Mouse (Mus musculus) left cerebral cortex, postnatal 14 days (tissue): ENCODE measurements around the gene Vwa5b2. TPM values are rescaled to one million over a fixed set of nuclear protein-coding genes. Genes with fewer than 3 reads are reported as not detected.

ENCODE experiments used
- DNase-seq, 2 experiments: peaks; one replicate each; pipeline ENCODE4 v3.0.0; 2021 to 2022; ENCODE audit warnings: low spot score in 2 of 2, mixed read lengths in 1 of 2
- intact Hi-C: fragments of 180-260 bp; cut with DNase I; formaldehyde crosslinking; loops from one replicate; pipeline ENCODE4 v1.15.1; 2025
- long read RNA-seq, 2 experiments: library from polyadenylated mRNA; stranded (forward); transcript quantifications; one replicate each; pipeline ENCODE4 v2.0.0; 2021
- total RNA-seq, 2 experiments: library from RNA; stranded (reverse); gene quantifications; 2 replicates each; pipeline ENCODE4 v1.2.3; 2021

Vwa5b2 gene
- 10 to 100 TPM; 58.6 to 63.8 TPM for total RNA-seq
- long read RNA-seq, experiment 1, partial matches to known transcripts, result 10 of 23 reads
- long read RNA-seq, experiment 1, other reads (novel, unspliced or antisense), result 13 of 23 reads
- long read RNA-seq, experiment 2, partial matches to known transcripts, result 16 of 28 reads
- long read RNA-seq, experiment 2, other reads (novel, unspliced or antisense), result 12 of 28 reads

DNA sequence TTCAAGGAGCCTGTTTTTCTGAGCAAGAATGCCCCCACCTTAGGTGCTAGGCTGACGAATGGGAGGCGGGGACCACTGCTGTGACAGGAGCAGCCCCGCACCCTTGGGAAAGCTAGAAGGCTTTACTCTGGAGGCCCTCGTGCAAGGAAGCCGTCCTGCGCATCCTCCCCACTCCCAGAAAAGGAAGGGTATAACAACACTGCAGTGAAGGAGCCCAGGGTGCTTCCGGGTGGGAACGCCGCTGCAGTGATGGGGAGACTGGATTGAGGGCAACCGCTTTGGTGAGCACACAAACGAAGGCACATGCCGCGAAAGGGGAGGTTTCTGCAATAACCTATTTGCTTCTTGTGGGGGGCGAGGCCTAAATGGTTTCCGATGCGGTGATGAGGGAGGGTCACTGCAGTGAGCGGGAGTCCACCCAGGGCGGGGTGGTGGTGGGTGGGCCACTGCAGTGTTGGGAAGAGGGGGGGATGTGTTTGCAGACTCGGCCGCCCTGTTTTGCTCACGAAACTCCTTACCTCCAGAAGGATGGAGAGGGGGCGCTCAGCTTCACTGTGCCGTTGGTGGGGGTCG, at the start of gene Vwa5b2:
Gene Vwa5b2 (plus strand): TSS at position 106 of the 573 bp plus-strand sequence.
- intact Hi-C loops, result no loop called here
- peak; percentile 51 to 57 for DNase-seq

GRCm38 (mm10) chr16:20539649-20540048, 49.6 kb upstream of the Vwa5b2 start:
- no peak for DNase-seq
- intact Hi-C loops, result no loop called here

GRCm38 (mm10) chr16:20540438-20540837, 48.8 kb upstream of the Vwa5b2 start:
- intact Hi-C loops, result no loop called here
- no peak for DNase-seq

GRCm38 (mm10) chr16:20545696-20546095, 43.6 kb upstream of the Vwa5b2 start:
- DNase-seq, result no peak
- intact Hi-C loops, result loop anchor here (5.0 kb wide), 1 partner anchor 38 kb away; no protein-coding TSS in a partner anchor

- intact Hi-C loops, result loop anchor here (5.0 kb wide), 1 partner anchor 40 kb away; no protein-coding TSS in a partner anchor
- DNase-seq, result no peak
These were observed 41.8 kb upstream of the Vwa5b2 start for GRCm38 (mm10) chr16:20547423-20547822.

DNA sequence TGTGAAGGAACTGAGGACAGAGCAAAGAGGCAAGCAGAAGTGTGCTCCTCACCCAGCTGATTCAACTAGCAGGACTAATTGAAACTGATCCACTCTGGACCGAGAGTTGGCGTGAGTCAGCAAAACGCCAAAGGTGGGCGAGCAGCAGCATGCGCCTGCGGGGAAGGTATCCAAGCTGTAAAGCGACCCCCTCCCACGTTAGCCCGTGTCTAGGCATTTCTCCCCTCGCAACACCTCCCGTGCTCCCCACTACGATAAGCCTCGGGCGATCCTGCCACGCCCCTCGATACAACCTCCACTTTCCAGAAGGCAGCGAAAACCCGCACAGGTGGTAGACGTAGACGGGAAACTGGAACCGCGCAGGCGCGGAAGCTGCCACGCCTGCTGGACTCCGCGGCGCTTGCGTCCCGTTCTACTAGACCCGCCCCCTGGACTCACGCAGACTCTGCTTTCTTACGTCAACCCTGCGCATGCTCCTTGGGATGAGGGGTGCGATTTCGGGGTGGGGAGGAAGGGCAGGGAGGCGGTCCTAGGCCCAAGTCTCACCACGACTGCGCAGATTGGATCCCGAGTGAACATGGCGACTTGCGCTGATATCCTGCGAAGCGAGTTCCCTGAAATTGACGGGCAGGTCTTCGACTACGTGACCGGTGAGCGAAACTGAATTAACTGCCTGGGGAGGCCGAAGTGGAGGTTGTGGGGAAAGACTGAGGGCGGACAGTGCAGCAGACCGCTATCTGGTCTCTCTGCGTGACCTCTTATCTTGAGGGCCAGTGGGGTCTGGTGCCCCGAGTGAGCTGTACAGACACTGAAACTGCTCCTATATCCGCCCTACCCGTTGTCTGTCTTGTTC, 40.9 kb upstream of the Vwa5b2 start, which contains the start of gene Abcf3:
Gene Abcf3 (plus strand): TSS at position 482 of the 853 bp plus-strand sequence.
- peak; percentile 98 for DNase-seq
- intact Hi-C loops, result loop anchor here (5.0 kb wide), 1 partner anchor 41 kb away; no protein-coding TSS in a partner anchor

GRCm38 (mm10) chr16:20549161-20549560, 40.1 kb upstream of the Vwa5b2 start:
- no peak for DNase-seq
- intact Hi-C loops, result loop anchor here (5.0 kb wide), 1 partner anchor 42 kb away; no protein-coding TSS in a partner anchor

DNA sequence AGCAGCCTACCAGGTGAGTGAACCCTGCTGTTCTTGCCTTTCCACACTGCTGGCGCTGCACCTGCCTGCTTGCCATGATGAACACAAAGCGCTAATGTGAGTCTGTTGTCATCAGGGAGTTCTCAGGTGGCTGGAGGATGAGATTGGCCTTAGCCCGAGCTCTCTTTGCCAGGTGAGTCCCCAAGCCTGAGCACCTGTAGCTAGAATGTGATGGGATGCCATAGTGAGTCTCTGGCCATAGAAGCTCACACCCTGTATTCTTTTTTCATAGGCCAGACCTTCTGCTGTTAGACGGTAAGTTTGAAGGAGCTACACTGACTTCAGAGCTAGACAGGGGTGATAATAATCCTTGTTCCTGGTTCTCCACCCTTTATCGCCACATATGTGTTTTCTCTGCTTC, 37.6 kb upstream of the Vwa5b2 start:
- intact Hi-C loops, result no loop called here
- no peak for DNase-seq

DNA sequence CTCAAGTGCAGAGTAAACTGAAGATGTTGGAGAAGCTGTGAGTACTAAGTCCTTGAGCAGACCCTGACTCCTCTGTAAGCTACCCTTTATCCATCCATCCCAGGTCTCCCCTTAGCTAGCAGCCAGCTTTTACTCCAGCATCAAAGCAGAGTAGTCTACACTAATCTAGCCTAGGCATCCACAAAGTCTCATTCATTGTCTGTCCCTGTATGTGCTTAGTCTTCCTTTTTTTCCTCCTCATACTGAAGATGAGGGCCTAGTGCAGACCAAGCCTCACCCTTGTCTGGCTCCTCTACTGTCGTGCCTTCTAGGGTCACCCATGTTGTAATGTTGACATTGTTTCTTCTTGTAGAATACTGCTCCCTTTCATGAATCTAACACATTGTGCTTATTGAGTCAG, 36.7 kb upstream of the Vwa5b2 start:
- intact Hi-C loops, result no loop called here
- no peak for DNase-seq

DNA sequence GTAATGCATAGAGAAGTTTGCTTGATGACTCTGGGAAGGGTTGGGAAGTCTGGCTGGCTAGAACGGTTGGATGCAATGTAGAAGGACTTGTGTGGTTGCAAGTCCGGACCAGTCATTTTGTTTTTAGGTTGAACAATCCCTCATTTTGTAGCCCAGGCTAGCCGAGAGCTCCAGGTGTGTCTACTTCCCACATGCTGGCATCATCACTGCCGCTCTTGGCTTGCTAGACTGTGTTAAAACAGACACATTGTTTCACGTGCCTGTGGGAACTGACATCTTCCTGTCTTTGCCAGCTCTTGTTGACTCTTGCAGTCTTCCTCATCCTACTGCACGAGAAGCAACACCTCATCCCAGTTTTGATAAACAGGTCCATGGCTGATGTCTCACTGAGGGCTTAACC, 34.3 kb upstream of the Vwa5b2 start:
- no peak for DNase-seq
- intact Hi-C loops, result no loop called here

- intact Hi-C loops, result no loop called here
- DNase-seq, result no peak
These were observed 31.9 kb upstream of the Vwa5b2 start for GRCm38 (mm10) chr16:20557381-20557780.

- intact Hi-C loops, result no loop called here
- DNase-seq, result no peak
These were observed 24.2 kb upstream of the Vwa5b2 start for GRCm38 (mm10) chr16:20565075-20565474.

DNA sequence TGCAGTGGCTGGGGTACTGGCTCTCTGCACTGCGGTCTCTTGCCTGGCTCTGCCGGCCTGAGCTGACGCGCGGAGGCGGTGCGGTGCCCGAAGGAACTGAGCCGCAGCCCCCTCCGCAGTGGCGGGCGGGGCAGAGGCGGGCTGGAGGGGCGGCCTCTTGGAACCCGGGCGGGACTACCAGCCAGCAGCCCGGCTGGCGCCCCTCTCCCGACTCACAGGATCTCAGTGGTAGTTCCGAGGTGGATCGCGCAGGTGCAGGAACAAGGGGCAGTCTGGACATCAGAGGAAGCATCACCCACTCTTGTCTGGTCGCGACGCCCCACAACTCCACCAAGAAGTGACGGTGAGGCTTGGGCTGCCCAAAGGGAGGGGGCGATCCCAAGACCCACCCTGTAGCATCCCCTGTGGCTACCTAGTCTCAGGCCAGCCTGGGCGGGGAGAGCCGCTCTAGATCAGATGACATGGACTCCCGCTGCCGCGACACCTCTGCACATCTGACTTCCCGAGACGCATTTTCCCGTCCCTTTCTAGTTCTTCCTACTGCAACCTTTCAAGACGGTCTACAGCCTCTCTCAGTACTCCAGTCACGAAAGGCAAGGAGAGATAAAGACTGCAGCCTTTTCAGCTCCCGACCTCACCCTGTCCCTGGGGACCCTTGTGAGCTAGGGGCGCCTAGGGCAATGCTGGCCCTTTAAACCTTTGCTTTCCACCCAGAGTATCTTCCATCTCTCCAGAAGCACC, 838 bp downstream of the Vwa5b2 start:
- intact Hi-C loops, result no loop called here
- peak; percentile 53 to 69 for DNase-seq

GRCm38 (mm10) chr16:20590680-20591038, 1.4 kb downstream of the Vwa5b2 start:
- DNase-seq, result no peak
- intact Hi-C loops, result no loop called here

DNA sequence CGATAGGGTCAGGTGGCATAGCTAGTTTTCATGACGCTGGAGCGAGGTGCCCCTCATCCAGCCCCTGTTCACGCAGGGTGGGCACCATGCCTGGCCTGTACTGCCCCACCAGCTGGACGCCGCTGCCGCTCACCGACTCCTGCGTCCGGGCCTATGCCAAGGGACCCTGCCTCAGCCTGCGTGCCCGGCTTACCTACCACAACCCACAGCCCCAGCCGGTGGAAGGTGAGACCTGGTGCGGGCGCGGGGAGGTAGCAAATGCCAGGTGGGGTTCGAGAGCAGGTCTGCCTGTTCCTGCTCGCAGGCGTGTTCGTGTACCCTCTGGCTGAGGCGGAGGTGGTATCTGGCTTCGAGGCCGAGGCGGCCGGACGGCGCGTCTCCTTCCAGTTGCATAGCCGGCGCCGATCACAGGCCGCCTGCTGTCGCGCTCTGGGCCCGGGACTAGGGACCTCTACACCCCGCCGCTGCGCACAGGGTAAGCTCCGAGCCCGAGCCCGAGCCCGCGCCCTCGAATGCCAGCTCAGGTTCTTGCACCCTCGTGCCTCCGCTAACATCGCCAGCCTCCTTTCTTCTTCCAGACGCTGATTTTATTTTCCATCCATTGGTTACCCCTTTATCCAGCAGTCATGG, 1.9 kb downstream of the Vwa5b2 start:
- no peak for DNase-seq

GRCm38 (mm10) chr16:20595060-20595673, 5.9 kb downstream of the Vwa5b2 start:
- no peak for DNase-seq

More for the DNA sequence above, 1.9 kb downstream of the Vwa5b2 start:
- intact Hi-C loops, result no loop called here

DNA sequence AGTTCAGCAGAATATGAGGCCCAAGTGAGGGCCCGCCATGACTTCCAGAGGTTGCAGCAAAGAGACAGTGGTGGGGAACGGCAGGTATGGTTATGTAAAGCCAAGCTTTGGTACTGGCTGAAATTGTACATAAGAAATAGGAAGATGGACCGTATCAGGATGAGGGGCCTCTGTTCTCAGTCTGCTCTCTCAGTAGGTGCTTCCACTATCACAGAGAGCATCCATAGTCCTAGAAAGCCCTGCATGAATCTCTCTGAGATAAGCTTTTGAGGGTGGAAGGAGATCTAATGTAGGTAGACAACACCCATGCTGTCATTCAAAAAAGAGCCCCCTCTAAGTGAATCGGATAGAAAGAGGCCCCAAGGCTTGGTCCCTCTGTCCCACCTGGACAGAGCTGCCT, 6.5 kb downstream of the Vwa5b2 start:
- DNase-seq, result no peak
- intact Hi-C loops, result no loop called here

More at GRCm38 (mm10) chr16:20595060-20595673, 5.9 kb downstream of the Vwa5b2 start:
- intact Hi-C loops, result no loop called here

- intact Hi-C loops, result no loop called here
- no peak for DNase-seq
These were observed 7.6 kb downstream of the Vwa5b2 start for GRCm38 (mm10) chr16:20596687-20597441.
